Mouse (Mus musculus) megakaryocyte, embryonic 14.5 days (primary cell): ENCODE data around the gene Parm1.

Source experiments
- FLI1 ChIP-seq: IDR thresholded peaks from 2 replicates; pipeline ENCODE4 v1.6.1; 2012; ENCODE audit warnings: low read length, inconsistent platforms, mixed read lengths
- GATA1 ChIP-seq: IDR thresholded peaks from 3 replicates; pipeline ENCODE4 v1.6.1; 2012; ENCODE audit warnings: mixed read lengths, low read length, inconsistent platforms, borderline replicate concordance

- TF ChIP-seq GATA1 (no peak), FLI1 (no peak)
Measured at GRCm38 (mm10) chr5:91667127-91667526, 149.7 kb downstream of the Parm1 start.
